Mouse (Mus musculus) midbrain, embryonic 14.5 days (tissue): ENCODE results near the gene Brd2. TPM values are rescaled to one million over a fixed set of nuclear protein-coding genes. Genes with fewer than 3 reads are reported as not detected.
"Not testable (repeated sequence)": the region's sequence is repeated elsewhere in the genome, so short reads cannot be mapped to it uniquely, and the experiment has no call there.

Experiments
- ATAC-seq: fragments of 200-750 bp; cut with Nextera tagmentation; 2 replicates; pipeline ENCODE4 v1.8.0; 2017; ENCODE audit warnings: moderate number of reproducible peaks, moderate library complexity; ENCODE audit not compliant: low FRiP score, low TSS enrichment
- DNase-seq: peaks from one replicate; pipeline ENCODE4 v3.0.0-alpha.2; 2015
- H3K27ac ChIP-seq: fragments of 300-500 bp; sonication (generic); replicated peaks from 2 replicates; pipeline ENCODE4 v1.5.1; 2014; ENCODE audit warnings: mild to moderate bottlenecking, low read depth, low read length, moderate library complexity
- H3K27me3 ChIP-seq: fragments of 300-500 bp; sonication (generic); 2 replicates; pipeline ENCODE4 v1.6.1; 2014; ENCODE audit warnings: low read length, control low read depth, mixed read lengths; ENCODE audit not compliant: control insufficient read depth, insufficient read depth
- H3K36me3 ChIP-seq: fragments of 300-500 bp; sonication (generic); 2 replicates; pipeline ENCODE4 v1.6.1; 2014; ENCODE audit warnings: low read length, control low read depth; ENCODE audit not compliant: control insufficient read depth, insufficient read depth
- H3K4me1 ChIP-seq: fragments of 300-500 bp; sonication (generic); 2 replicates; pipeline ENCODE4 v1.6.1; 2014; ENCODE audit warnings: mild to moderate bottlenecking, antibody characterized with exemption, low read length, control low read depth; ENCODE audit not compliant: control insufficient read depth, insufficient read depth
- H3K4me2 ChIP-seq: fragments of 300-500 bp; sonication (generic); 2 replicates; pipeline ENCODE4 v1.6.1; 2014; ENCODE audit warnings: mild to moderate bottlenecking, low read length, moderate library complexity
- H3K4me3 ChIP-seq: fragments of 300-500 bp; sonication (generic); replicated peaks from 2 replicates; pipeline ENCODE4 v1.5.1; 2014; ENCODE audit warnings: low read depth, low read length
- H3K9ac ChIP-seq: fragments of 300-500 bp; sonication (generic); replicated peaks from 2 replicates; pipeline ENCODE4 v1.6.1; 2014; ENCODE audit warnings: mild to moderate bottlenecking, low read length, moderate library complexity
- H3K9me3 ChIP-seq: fragments of 300-500 bp; sonication (generic); 2 replicates; pipeline ENCODE4 v1.6.1; 2016; ENCODE audit warnings: low read length, control low read depth, mixed read lengths; ENCODE audit not compliant: control insufficient read depth
- WGBS: fragments of 180-500 bp; shearing (Covaris S2); extraction: QIAGEN DNeasy Blood & Tissue Kit; methylation state at CpG from one replicate; pipeline ENCODE4 v1.1.7; 2014; 5-methylcytosine and 5-hydroxymethylcytosine counted together
- polyA plus RNA-seq: library from polyadenylated mRNA; unstranded; fragments of >200 nt; fragmentation: Nextera tagmentation; extraction: Ambion mirVana; gene quantifications from 2 replicates; pipeline ENCODE4 v1.2.1, GENCODE M21; 2014

Brd2 gene
- polyA plus RNA-seq, 1 experiment from 2014 or later, result 160 TPM

DNA sequence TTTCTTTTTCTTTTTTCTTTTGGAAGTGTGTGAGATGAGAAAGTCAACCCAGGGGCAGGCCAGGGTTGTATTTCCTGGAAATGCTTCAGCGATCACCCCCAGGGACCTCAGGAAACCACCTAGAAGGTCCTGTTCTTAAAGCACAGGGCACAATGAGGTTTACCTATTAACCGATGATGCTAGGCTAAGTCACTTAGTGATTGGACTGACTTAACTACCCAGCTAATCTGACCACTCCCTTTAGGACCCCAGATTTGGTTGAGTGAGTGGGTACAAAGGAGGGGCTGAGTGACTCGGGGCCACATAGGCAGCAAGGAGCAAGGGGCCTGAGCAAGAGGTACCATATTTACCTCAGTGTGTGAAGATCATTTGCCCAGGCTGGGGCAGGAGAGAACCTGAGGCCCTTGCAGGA, 22.5 kb upstream of the Brd2 start:
- no peak overlapping the region for H3K4me3 ChIP-seq
- WGBS, result 60% methylated on average over 3 of the region's 3 CpGs
- H3K36me3 ChIP-seq, result no peaks in the 10 kb centered on the region
- no peaks in the 10 kb centered on the region for H3K9me3 ChIP-seq
- no peak overlapping the region for H3K9ac ChIP-seq
- H3K27ac ChIP-seq, result no peak overlapping the region
- ATAC-seq (no peak), DNase-seq (no peak)
- peaks cover 6% of the 10 kb centered on the region; the same call in 1 of the 2 replicates for H3K4me1 ChIP-seq
- no peak overlapping the region for H3K4me2 ChIP-seq
- H3K27me3 ChIP-seq, result no peaks in the 10 kb centered on the region; the same call in 1 of the 2 replicates

DNA sequence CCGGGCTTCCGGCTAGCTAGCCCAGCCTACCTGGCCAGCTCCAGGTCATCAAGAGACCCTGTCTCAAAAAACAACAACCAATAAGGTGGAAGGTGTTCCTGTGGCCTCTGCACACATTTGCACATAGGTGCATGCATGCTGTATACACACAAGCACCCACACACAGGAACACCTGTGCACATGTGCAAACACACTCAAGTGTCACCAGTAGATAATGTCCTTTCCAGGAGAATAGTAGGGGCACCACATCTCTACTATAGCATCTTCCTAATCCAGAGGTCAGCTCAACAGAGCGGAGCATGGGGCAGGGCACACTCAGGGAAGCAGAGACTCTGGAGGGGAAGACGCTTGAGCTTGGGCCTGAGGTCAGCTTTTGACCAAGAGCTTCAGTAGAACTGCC, 21.8 kb upstream of the Brd2 start:
- not testable (repeated sequence) for H3K9ac ChIP-seq, H3K4me3 ChIP-seq, ATAC-seq, H3K27me3 ChIP-seq, H3K9me3 ChIP-seq, DNase-seq, H3K36me3 ChIP-seq, H3K27ac ChIP-seq, H3K4me2 ChIP-seq
- WGBS, result 91% methylated on average over 4 of the region's 4 CpGs
- peaks cover 14% of the 10 kb centered on the region; the same call in 1 of the 2 replicates for H3K4me1 ChIP-seq

- 57% methylated on average over 5 of the region's 5 CpGs for WGBS
- peaks cover 14% of the 10 kb centered on the region; the same call in 1 of the 2 replicates for H3K4me1 ChIP-seq
- peaks cover 14% of the 10 kb centered on the region for H3K27me3 ChIP-seq
- H3K4me2 ChIP-seq, result no peak overlapping the region
- no peaks in the 10 kb centered on the region for H3K9me3 ChIP-seq
- H3K27ac ChIP-seq, result no peak overlapping the region
- ATAC-seq, result no peak
- no peak overlapping the region for H3K4me3 ChIP-seq
- no peak for DNase-seq
- H3K9ac ChIP-seq, result no peak overlapping the region
- H3K36me3 ChIP-seq, result no peaks in the 10 kb centered on the region
Observed at GRCm38 (mm10) chr17:34143461-34143860, 21.0 kb upstream of the Brd2 start.

GRCm38 (mm10) chr17:34143033-34143432, 20.6 kb upstream of the Brd2 start, which contains the start of gene H2-DMb2:
Gene H2-DMb2, plus strand, starts transcription at chr17:34143307.
- Histone ChIP-seq H3K27me3 (peaks cover 17% of the 10 kb centered on the region), H3K27ac (no peak within 1 kb of the TSS), H3K9me3 (no peaks in the 10 kb centered on the region), H3K4me3 (no peak within 1 kb of the TSS), H3K4me2 (no peak within 1 kb of the TSS), H3K4me1 (peaks cover 14% of the 10 kb centered on the region; the same call in 1 of the 2 replicates), H3K36me3 (no peaks in the 10 kb centered on the region), H3K9ac (no peak within 1 kb of the TSS)
- 22% methylated on average over 7 of the region's 7 CpGs for WGBS
- DNase-seq, result peak; percentile 19
- no peak for ATAC-seq

DNA sequence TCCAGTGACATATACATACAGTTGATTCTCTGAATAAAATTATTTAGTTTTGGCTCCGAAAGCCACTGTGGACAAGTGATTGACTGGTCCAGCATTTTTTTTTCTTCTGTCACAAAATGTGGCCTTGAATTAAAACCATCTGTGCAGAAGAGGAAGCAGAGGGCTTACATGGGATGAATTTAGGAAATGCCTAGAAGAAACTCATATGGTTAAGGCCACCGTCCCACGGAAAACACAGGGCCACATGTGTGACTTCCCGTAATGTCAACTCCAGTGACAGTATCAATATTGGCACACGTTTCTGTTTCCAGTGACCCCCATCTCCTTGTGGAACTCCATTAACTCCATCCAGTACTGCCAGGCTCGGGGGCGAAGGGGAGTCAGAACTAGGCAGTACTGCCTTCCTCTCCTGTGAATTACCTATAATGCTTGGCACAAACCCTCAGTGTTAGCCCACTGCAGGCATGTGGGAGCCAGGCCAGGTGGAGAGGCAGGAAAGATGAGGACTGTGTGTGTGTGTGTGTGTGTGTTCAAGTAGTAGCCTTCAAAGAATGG, 20.1 kb upstream of the Brd2 start:
- no peak for DNase-seq
- H3K4me1 ChIP-seq, result peaks cover 14% of the 10 kb centered on the region; the same call in 1 of the 2 replicates
- H3K4me3 ChIP-seq, result no peak overlapping the region
- no peak for ATAC-seq
- H3K4me2 ChIP-seq, result no peak overlapping the region
- H3K36me3 ChIP-seq, result no peaks in the 10 kb centered on the region
- H3K27ac ChIP-seq, result no peak overlapping the region
- H3K27me3 ChIP-seq, result peaks cover 17% of the 10 kb centered on the region
- H3K9ac ChIP-seq, result no peak overlapping the region
- no peaks in the 10 kb centered on the region for H3K9me3 ChIP-seq
- WGBS, result 90% methylated on average over 7 of the region's 7 CpGs

DNA sequence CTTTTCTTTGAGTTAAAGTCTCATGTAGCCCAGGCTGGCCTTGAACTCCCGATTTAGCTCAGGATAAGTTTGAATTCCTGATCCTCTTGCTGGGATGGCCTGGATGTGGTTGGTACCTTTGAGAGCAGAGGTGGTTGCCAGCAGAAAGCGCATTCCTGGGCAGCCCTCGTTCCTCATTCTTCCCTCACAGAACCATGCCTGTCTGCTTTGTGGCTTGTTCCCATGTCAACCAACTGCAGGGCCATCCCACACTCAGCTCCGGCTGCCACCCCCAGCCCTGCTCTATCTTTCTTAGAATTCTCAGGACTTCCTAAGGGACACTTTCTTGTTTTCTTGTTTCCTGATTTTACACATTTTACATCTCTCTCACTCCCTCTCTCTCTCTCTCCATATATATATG, 19.0 kb upstream of the Brd2 start:
- DNase-seq (no peak), ATAC-seq (no peak)
- Histone ChIP-seq H3K4me2 (no peak overlapping the region), H3K9me3 (no peaks in the 10 kb centered on the region), H3K9ac (no peak overlapping the region), H3K27me3 (peaks cover 17% of the 10 kb centered on the region), H3K36me3 (no peaks in the 10 kb centered on the region), H3K4me1 (peaks cover 14% of the 10 kb centered on the region; the same call in 1 of the 2 replicates), H3K4me3 (no peak overlapping the region), H3K27ac (no peak overlapping the region)
- 45% methylated on average over 4 of the region's 4 CpGs for WGBS

DNA sequence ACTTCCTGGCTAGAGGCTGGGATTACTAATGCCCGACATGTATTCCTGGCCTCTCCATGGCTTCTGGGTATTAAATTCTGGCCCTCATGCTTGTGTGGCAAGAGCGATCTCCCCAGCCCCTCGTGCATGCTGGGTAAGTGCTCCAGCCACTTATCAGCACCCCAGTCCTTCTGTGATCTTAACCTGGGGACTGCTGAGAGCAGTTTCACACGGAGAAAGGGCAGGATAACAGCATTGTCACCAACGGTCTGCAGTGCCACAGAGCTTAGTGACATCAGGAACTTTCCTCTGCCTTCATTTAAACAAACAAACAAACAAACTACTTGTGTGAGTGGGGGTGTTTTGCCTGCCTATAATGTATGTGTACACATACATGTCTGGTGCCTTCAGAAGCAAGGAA, 17.8 kb upstream of the Brd2 start:
- H3K4me1 ChIP-seq, result peaks cover 17% of the 10 kb centered on the region; the same call in 1 of the 2 replicates
- 0 out of 2 replicates have a peak overlapping the region, but pooled peaks have one; percentile 6 for H3K9ac ChIP-seq
- no peak overlapping the region for H3K4me3 ChIP-seq
- WGBS, result 17% methylated on average over 5 of the region's 5 CpGs
- no peak overlapping the region for H3K4me2 ChIP-seq
- peaks cover 17% of the 10 kb centered on the region for H3K27me3 ChIP-seq
- H3K36me3 ChIP-seq, result no peaks in the 10 kb centered on the region
- ATAC-seq, result no peak
- H3K27ac ChIP-seq, result no peak overlapping the region
- no peaks in the 10 kb centered on the region for H3K9me3 ChIP-seq
- DNase-seq, result no peak

DNA sequence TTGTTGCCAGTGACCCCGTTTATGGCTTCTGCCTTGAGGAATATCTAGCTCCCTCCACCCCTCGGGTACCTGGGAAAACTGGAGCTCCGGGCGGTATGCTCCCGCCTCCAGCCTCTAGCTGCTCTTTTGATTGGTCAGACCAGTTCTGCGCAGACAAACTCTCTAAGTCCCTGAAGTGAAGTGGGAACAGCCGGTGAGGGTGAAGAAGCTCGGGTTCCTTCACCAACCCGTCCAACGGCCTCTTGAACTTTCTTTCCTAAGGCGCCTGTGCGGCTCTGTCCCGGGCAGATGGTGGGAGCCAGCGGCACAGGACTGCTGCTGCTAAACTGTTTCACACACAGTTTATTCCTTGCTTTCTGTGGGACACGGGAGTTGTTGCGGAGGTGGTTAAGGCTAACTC, 17.0 kb upstream of the Brd2 start:
- WGBS, result 2% methylated on average over 16 of the region's 16 CpGs
- Histone ChIP-seq H3K4me2 (peak overlapping the region; percentile 47), H3K9me3 (no peaks in the 10 kb centered on the region), H3K27ac (no peak overlapping the region), H3K27me3 (peaks cover 17% of the 10 kb centered on the region), H3K9ac (no peak overlapping the region; the same call in 1 of the 2 replicates), H3K4me1 (peaks cover 17% of the 10 kb centered on the region; the same call in 1 of the 2 replicates), H3K36me3 (no peaks in the 10 kb centered on the region), H3K4me3 (peak overlapping the region; percentile 9)
- DNase-seq (peak; percentile 57), ATAC-seq (no peak)

GRCm38 (mm10) chr17:34138655-34139054, 16.2 kb upstream of the Brd2 start:
- Histone ChIP-seq H3K4me1 (peaks cover 17% of the 10 kb centered on the region; the same call in 1 of the 2 replicates), H3K4me2 (no peak overlapping the region; the same call in 1 of the 2 replicates), H3K4me3 (no peak overlapping the region), H3K36me3 (no peaks in the 10 kb centered on the region), H3K9ac (no peak overlapping the region), H3K9me3 (no peaks in the 10 kb centered on the region), H3K27ac (no peak overlapping the region), H3K27me3 (peaks cover 17% of the 10 kb centered on the region)
- ATAC-seq (no peak), DNase-seq (no peak)
- 83% methylated on average over 7 of the region's 7 CpGs for WGBS
